Mouse (Mus musculus) kidney, postnatal 4 days (tissue): ENCODE measurements at regions not wholly inside any gene's neighbourhood (a gene's known extent, or its start where the extent isn't known, plus 50 kb on each side); places are given as distances from the start of the nearest gene placed in this dataset.

Experiments used
- DNase-seq, 2 experiments: peaks; one replicate each; pipeline ENCODE4 v3.0.0; 2021; ENCODE audit warnings: mixed read lengths in 2 of 2

GRCm38 (mm10) chr15:68362081-68363057, 1861.7 kb upstream of the Lrrc6 start:
- DNase-seq, result peak; percentile 60 to 74

- no peak for DNase-seq
Observed at GRCm38 (mm10) chr15:68360956-68361908, 1860.5 kb upstream of the Lrrc6 start.

- no peak for DNase-seq
Observed at GRCm38 (mm10) chr15:68359496-68359895, 1858.8 kb upstream of the Lrrc6 start.

GRCm38 (mm10) chr15:68355957-68356356, 1855.2 kb upstream of the Lrrc6 start:
- no peak for DNase-seq

GRCm38 (mm10) chr15:68344652-68345051, 1843.9 kb upstream of the Lrrc6 start:
- no peak for DNase-seq

GRCm38 (mm10) chr15:68342542-68342941, 1841.8 kb upstream of the Lrrc6 start:
- no peak for DNase-seq

GRCm38 (mm10) chr15:68341056-68341455, 1840.3 kb upstream of the Lrrc6 start:
- no peak for DNase-seq

- no peak for DNase-seq
Observed at GRCm38 (mm10) chr15:68337264-68337663, 1836.6 kb upstream of the Lrrc6 start.

- no peak for DNase-seq
Observed at GRCm38 (mm10) chr15:68335837-68336236, 1835.1 kb upstream of the Lrrc6 start.

GRCm38 (mm10) chr15:68316116-68316515, 1815.4 kb upstream of the Lrrc6 start:
- DNase-seq, result no peak
